Mouse (Mus musculus): Measurements from ENCODE around the gene H2-Q7.

- TF ChIP-seq USF2 (conservative IDR thresholded peaks at IDR 0.05; ENCODE audit: low read depth, low read length) (no peak), ELF1 (IDR thresholded peaks at IDR 0.05; ENCODE audit: low read depth, low read length) (no peak), POLR2A (IDR thresholded peaks at IDR 0.05; ENCODE audit: low read depth, low read length) (no peak), CTCF (conservative IDR thresholded peaks at IDR 0.05 in 1 of 2, IDR thresholded peaks at IDR 0.05 in 1 of 2; ENCODE audit: low read depth in 2 of 2, low read length in 2 of 2) (no peak), USF1 (IDR thresholded peaks at IDR 0.05; ENCODE audit: low read depth, low read length) (no peak), POLR2AphosphoS2 (IDR thresholded peaks at IDR 0.05; ENCODE audit: low read depth, low read length) (no peak), RCOR1 (conservative IDR thresholded peaks at IDR 0.05; ENCODE audit: low read depth, low read length) (no peak), CHD2 (IDR thresholded peaks at IDR 0.05; ENCODE audit: low read length) (no peak)
Observed at GRCm38 (mm10) chr17:35485702-35486101, 46.7 kb downstream of the H2-Q7 start.

All from CH12.LX (cell line).